Mouse (Mus musculus): ENCODE results near the gene Adnp.

DNA sequence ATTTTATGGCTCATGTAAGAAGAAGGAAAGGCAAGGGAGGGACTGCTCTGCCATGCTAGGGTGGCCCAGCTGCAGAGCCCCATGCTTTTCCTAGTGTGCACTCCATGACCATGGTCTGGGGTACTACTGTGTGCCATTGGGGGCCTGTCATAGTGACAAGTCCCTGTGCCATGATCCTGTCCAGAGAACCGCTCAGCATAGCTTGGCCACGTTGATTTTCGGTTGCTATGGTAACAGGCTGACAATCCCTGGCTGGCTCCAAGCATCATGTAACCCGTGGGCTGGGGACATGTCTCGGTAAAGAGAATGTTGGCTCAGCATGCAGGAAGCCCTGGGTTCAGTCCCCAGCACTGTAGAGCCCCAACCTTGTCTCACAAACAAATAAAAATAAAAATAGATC is 63.1 kb downstream of the Adnp start:
- TF ChIP-seq POLR2A (IDR thresholded peaks at IDR 0.05; ENCODE audit: borderline replicate concordance, extremely low read depth, insufficient read depth, insufficient read length, poor library complexity, severe bottlenecking) (no peak), CTCF (IDR thresholded peaks at IDR 0.05; ENCODE audit: borderline replicate concordance, extremely low read depth, insufficient read depth, insufficient read length) (no peak)
